Mouse (Mus musculus): ENCODE measurements around the gene Ryr3.

GRCm38 (mm10) chr2:112909142-112909541 lies 307.8 kb downstream of the Ryr3 start:
- TF ChIP-seq EP300 (optimal IDR thresholded peaks at IDR 0.05) (no peak), CTCF (IDR thresholded peaks at IDR 0.05; ENCODE audit: low read depth) (no peak)
